Mouse (Mus musculus) gastrocnemius, postnatal 36 days (tissue): ENCODE data around the gene Ghr. TPM values are rescaled to one million over a fixed set of nuclear protein-coding genes. Genes with fewer than 3 reads are reported as not detected.

Experiments
- DNase-seq, 2 experiments: peaks; one replicate each; pipeline ENCODE4 v3.0.0; 2022
- intact Hi-C: fragments of 180-260 bp; cut with DNase I; formaldehyde crosslinking; loops from one replicate; pipeline ENCODE4 v1.15.1; 2025
- total RNA-seq, 2 experiments: library from RNA; stranded (reverse); gene quantifications; 2 replicates each; pipeline ENCODE4 v1.2.3; 2021

Gene Ghr
- total RNA-seq, 2 experiments from 2014 or later = 120 to 121 TPM

DNA sequence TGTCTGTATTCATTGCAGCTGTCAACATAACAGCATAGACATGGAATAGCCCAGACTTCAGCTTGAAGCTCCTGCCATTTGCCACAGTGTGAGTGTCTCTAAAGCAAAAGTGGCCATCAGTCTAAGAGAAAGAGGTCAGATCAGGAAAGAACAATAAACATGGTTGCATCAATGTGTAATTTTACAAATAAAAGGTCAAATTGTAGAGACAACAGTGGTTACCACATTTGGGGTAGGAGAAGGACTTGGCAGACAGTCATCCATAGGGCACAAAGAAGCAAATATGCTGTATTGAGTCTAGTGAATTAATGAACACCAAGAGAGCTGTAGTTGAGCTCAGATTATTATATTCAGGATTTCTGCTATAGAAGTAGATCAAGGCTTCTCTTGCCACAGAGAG, 127.7 kb downstream of the Ghr start:
- intact Hi-C loops = no loop called here
- DNase-seq = no peak

DNA sequence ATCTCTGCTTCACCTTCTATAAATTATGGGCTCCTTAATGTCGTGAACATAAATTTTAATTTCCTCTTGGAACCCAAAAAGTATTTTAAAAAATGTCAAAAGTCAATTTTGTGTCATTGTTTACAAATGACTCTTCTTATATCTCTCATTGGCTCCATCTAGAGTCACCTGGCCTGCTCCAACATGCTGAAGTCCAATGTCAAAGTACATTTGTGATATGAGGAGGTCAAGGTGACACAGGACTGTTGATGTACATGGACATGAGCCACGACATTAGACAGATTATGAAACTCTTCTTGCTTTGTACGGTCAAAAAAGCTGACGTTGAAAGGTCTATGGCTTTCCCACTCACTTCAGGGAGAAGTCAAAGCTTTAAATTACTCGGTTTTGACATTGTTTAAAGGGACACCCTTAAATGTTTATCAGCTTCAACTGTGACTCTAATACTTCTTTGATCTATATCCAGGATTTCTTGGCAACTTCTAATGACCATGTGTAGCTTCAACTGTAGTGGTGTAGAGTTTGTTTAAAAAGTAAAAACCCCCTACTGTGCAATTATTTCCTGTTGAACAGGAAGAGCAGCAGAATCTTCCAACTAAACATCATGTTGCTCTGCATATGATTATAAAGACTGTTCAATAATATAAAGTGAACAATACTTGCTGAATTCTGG, 131.1 kb downstream of the Ghr start:
- DNase-seq = no peak
- intact Hi-C loops = no loop called here

DNA sequence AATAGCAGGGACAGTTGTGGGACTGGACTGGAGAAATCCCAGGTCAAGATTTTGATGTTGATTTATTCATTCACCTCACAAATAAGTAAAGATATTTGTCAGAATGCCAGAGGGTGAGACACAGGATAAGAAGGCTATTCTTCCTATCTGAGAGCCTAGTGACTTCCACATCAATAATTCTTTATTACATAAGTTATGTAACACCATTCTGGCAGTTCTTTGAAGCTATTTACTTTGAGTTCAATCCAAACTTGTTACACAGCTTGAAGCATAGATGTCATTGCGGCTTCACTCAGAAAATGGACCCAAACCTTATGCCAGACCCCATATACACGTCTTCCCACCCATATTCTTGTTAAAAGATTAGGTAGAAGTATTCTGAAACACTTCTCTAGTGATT, 133.7 kb downstream of the Ghr start:
- DNase-seq = no peak
- intact Hi-C loops = no loop called here

DNA sequence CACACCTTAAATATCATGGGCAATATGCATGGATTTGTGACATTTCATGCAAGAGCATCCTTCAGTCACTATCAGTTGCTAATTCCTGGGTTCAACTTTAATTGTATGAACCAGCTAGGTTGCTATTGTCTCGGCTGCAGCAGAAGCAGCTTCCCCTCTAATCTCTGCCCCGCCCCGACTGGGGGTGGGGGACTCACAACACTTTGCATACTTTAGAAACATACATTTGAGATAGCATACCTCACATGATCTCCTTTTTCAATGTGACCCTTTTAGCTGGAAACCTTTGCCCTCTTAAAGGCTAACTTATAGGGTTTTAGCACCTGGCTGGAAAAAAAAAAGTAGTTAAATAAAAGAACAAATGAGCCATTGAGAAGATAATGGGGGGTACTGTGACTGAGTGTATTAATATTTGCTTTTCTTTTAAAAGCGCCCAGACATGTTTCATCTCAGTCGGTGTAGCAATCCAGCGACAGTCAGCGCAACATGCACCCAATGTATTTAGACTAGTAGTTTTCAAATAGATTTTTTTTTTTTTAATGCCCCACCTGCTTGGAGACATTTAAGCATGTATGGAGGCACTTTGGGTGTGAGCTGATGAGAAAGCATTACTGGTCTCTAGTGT, 137.9 kb downstream of the Ghr start:
- intact Hi-C loops = no loop called here
- DNase-seq = no peak

DNA sequence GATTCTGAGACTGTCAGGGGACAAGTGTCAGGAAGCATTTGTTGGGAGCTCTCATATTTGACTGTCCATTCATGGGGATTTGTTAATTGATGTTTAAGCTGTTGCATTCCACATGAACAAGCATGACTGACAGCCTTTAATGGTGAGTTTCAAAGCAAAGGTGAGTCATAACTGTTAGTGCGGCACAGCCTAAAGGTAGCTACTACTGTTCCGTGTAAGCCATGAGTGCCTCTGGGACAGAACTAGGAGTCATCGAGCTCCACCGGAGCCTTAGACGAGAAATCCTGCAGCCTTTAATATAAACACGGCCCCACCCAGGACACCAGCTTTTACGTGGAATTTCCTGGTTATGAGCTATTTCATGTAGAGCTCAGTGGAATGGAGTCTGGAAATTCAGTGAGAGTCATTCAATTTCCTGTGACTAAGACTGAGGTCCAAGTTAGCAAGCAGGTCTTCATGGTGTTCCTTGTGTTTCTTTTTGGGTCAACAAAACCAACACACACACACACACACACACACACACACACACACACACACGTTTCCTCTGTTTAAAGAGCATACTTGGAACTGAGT, 138.8 kb downstream of the Ghr start:
- DNase-seq = no peak
- intact Hi-C loops = loop anchor here (5.0 kb wide), 1 partner anchor 138 kb away; the partner anchor contains the start of gene Ghr

DNA sequence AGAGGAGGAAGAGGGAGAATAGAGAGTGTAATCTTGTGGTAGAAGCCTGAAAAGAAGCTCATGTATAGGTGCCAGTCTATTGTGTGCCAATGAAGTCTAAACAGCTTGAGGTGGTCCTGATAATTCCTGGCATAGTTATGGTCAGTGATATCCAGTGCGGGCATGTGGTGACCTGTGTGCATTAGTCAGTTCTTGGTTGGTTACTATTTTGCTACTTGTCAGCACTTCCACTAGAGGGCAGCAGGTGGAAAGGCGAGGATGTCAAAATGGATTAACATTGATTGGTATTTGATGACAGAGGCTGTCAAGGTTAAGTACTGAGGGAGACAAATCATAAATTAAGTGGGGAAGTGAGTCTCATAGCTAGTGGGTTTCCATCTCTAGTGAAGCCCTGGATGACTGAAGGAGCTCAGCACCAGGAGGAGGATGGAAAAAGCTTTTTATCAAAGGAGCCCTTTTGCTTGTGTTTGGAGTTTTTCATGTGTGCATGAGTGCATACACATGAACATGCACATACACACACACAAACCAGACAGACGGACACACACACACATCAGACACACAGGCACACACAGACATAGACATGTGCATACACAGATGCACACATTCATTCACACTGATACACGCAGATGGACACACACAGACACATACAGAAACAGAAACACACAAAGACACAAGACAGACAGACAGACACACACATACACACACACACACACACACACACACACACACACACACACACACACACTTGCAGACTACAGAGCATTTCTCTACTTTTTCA, 141.6 kb downstream of the Ghr start:
- DNase-seq = peak in 1 of 2 experiments; percentile 26
- intact Hi-C loops = loop anchor here (5.0 kb wide), 1 partner anchor 141 kb away; the partner anchor contains the start of gene Ghr

DNA sequence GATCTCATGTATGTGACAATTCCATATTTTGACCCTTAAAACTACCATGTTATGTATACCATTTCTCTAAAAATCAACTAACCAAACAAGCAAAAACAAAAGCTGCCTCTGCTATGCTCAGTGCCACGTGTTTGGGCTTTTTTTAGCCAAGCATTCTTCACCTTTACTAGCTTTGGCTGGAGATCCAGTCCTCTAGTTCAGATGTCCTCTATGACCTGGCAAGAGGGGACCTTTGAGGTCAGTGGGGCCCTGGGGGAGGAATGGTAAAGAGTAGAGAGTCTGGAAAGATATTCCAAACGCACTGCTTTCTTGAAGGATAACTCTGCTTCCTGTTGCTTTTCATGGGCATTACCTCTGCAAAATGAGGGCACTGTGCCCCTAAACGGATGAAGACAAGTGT, 145.9 kb downstream of the Ghr start:
- intact Hi-C loops = no loop called here
- no peak for DNase-seq

DNA sequence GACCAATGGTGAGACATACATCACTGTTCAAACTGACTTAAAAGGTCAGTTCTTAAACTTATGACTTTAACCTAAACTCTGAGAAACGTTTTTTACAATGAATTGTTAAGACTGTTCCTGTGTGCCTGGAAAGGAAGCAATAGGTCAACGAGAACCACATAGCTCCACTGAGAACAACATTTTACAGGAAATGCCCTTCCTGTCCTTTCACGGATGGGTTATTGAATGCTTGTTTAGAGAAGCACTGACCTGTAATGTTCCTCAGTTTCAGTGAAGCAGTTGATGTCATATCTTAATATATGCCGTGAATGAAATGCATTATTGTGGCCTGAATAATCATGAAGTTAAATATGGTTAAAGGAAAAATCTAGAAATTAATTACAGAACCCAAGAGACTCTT, 147.7 kb downstream of the Ghr start:
- intact Hi-C loops = no loop called here
- no peak for DNase-seq

DNA sequence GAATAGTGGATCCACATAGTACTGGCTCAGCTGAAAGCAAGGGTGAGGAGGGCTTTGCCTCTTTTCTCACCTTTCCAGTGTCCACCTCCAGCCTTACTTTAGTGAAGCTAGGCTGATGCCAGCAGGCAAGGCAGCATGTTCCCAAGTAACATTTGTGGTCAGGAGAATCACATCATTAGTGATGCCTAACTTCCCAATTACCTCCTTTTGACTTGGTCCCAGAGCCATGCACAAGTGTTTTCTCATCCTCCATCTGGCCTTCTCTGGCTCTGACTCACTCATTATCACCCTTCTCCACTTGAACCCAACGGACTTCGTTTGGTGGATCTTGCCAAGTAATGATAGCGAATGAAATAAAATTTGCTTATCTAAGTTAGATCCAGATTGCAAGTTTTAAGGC, 148.8 kb downstream of the Ghr start:
- DNase-seq = no peak
- intact Hi-C loops = no loop called here

DNA sequence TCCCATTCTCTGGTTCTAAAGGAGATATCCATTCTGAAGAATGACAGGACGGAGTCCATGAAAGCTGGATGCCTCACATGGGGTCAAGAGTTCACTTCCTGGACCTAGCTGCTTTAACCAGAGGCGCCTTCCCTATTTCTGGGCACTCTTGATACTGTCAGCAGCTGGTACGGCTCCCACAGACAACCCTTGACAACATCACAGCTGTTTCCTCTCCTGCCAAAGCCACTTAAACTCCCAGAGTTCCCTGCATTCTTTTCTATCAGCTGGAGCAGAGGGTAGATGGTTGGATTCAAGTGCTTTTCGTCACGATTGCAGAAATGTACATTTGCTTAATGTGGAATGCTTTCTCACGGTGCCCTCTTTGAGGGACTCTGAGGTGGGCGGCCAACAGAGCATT, 150.0 kb downstream of the Ghr start:
- DNase-seq = peak in 1 of 2 experiments; percentile 6
- intact Hi-C loops = no loop called here

DNA sequence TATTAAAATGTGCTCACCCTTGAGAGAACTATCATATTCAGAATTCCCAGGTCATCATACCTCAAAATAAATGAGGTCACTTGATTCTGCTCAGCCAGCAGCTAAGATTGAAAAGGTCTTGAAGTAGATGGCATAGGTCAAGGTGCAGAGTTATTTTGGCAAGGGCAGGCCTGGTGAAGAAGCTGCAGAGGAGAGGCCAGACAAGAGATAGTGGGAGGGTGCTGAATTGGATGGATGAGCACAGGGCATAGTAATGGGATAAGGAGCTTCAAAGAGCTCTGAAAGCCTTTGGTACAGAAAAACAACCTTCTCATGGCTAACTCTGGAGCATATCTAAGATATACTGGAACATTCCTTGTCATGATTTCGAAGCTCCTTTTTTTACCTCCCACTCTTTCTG, 150.5 kb downstream of the Ghr start:
- intact Hi-C loops = no loop called here
- DNase-seq = no peak

DNA sequence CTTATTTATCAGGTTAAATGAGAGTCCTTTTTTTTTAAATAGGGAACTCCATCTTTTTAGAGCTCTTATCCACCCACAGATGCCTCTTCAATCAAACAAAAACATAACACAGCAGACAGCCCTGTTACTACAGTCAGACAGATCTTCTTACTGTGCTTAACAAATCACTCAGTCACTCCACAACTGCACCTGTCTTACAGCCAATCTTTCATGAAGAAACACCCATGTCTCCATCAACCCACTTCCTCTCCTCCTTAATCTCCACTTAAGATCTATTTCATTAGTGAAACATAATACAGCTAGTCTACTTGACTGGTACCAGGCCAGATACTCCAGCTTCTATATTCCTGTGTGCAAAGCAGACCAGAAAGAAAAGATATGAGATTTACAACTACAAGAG, 153.9 kb downstream of the Ghr start:
- intact Hi-C loops = no loop called here
- DNase-seq = no peak

DNA sequence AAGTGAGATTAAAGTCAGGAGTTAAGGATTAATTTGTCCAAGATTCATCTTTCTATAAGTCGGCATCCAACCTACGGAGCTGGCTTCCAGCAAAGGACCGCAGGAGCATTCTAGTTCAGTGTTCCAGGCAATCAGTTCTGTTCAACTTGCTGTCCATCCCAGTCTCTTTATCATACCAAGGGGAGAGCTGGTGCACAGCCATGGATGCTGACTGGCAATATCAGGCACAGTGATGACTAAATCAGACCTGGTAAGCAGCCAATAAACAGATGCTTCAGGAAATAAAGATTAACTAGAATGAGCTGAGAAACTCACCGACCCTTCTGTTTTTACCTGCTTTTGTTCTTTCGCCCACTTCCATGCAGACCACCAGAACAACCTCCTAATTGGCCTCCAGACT, 154.3 kb downstream of the Ghr start:
- no peak for DNase-seq
- intact Hi-C loops = no loop called here

DNA sequence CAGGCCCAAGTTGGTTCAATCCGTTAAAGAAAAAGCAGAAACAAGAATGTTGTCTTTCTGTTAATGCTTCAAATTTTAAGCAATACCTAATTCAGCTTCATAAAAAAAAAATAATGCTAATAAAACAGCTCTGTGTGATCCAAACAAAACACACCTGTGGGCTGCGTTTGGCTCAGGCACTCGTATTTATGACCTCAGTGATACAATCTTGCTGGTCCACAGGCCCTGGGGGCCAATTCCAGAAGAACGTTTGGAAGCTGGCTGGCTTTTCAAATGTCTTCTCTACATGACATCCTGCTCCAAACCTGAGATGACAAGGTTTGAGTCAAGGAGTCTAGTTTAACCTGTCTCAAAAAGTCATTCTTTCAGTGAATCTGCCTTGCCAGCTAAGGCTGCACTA, 156.9 kb downstream of the Ghr start:
- intact Hi-C loops = no loop called here
- DNase-seq = no peak

DNA sequence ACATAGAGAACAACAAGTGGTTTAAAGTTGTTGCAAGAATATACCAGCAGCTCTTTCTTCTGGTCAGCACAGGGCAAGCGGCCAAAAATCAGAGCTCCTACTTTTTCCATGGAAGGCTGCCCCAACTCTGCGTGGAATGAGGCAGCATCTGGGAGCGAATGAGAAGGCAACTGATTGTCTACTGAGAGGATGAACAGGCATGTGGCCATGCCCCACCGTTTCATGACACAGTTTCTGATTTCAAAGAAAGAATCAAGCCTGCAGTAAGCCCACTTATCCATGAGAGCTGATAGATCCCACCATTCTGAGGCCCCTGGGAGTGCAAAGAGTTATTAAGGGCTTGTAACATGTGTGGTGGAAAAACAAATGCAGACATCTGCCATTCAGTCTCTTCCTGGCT, 160.1 kb downstream of the Ghr start:
- peak in 1 of 2 experiments; percentile 36 for DNase-seq
- intact Hi-C loops = no loop called here

DNA sequence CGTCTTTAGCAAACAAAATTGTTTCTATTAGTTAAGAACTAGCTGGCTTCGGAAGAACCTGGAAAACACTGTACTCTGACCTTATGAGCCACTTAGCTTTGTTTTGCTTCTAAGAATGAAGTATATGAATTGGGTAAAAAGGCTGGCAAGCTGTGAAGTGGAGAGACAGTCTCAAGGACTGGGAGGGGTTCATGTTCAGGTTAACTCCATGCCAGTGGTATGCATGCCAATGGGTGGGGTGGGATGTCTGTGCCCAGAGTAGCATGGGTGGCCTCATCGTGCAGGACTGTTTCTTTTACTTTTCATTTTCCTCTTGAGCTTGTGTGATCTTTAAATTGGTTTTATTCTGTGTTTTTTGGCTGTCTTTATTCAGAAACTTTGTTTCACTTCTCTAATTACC, 165.6 kb downstream of the Ghr start:
- intact Hi-C loops = no loop called here
- no peak for DNase-seq

DNA sequence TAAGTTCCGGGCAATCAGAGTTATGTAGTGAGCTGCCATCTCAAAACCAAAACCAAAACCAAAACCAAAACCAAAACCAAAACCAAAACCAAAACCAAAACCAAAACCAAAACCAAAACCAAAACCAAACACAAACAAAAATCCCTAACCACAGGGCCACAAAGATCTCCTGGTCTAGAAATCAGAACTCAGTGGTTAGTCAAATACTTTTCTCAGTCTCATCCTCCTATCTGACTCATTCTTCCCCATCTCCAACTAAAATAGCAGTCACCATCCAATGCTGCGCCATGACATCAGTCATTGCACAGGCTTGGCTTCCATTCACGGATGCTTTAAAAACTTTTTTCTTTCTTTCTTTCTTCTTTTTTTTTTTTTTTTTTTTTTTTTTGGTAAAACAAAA, 170.2 kb downstream of the Ghr start:
- DNase-seq = no peak
- intact Hi-C loops = no loop called here

DNA sequence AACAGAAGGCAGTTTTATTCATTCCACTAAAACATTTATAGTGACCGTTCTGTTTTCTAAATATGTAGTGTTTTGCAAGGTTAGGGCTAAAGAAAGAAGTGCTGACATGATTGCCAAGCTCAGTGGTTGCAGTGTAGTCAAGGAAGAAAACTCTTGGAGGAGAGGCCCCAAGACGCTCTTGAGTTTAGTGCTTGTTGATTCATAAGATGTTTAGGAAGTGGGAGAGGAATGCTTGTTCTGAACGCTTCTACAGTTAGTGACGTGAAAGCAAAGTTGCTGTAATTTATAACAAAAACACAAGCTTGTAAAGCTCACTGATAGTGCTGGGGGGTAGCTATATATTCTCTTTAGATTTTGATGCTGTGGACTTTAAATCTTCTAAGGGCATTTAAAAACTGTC, 174.8 kb downstream of the Ghr start:
- DNase-seq = no peak
- intact Hi-C loops = no loop called here

DNA sequence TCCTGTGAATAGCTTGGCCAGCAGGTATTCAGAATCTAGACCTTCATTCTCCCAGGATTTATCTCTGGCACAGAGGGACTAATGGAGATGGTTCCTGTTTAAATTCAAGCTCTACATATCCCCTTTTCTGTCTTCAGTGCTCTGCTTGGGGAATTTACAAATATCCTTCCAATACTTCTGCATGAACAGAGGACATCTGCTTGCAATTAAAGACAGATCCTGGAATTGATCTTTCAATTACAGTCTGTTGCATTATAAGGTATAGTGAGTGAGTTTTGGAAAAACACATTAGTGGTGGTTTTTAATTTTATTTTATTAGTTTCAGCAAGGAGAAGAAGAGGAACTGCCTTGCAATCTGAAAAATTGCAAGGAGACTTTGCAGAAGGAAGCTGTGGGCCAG, 184.1 kb downstream of the Ghr start:
- DNase-seq = no peak
- intact Hi-C loops = no loop called here

DNA sequence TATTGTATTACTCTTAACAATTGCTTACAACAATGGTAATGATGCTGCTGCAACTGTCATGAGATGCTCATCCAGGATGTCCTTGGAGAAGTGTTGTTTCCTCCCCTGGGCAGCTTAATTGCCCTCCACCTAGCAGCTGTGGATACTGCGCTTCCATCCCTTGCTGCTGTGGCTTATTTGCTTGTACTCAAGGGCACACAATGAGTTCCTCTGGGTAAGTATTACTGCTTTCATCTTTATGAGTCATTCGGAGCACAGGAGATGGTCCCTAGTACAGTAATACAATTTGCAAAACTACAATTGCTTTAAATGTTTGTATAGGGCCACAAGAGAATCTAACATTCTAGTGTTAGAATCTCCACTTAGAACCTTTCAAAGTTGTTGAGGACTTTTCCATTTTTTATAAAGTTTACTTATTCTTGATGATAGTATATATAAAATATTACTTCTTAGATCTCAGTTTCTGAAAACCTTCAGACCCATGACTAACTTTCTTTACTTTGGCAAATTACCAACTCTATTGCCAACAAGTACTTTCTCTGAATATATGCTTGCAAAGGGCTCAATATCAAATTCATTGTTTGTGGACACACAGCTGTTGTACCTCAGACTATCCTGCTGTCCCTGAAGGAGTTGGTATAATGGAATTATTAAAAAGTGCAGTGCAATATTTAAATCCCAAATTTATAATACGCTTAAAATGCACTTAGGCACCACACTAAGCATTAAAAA, 185.8 kb downstream of the Ghr start:
- DNase-seq = no peak
- intact Hi-C loops = no loop called here

DNA sequence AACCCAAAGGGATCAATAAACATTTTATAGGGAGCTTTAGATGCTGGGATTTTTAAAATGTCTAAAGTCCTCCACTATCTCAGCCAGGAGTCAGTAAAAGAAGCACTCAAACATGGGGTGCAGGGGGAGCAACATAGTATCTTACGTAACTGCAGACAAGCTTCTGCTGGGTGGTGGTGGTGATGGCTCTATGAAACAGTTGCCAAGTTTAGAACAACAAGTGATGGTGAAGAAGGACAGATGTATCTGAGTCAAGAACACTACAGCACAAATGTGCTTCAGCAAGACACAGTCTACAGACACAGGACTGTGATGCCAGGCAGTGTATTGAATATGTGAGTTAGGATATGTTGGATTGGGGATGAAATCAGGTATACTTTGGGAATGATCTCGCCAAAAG, 187.1 kb downstream of the Ghr start:
- no peak for DNase-seq
- intact Hi-C loops = no loop called here
